Mouse (Mus musculus): Measurements from ENCODE around the gene Sgca. TPM values are rescaled to one million over a fixed set of nuclear protein-coding genes. Genes with fewer than 3 reads are reported as not detected.
"Not testable (repeated sequence)": the region's sequence is repeated elsewhere in the genome, so short reads cannot be mapped to it uniquely, and the experiment has no call there.

Gene Sgca
- polyA plus RNA-seq, 1 experiment from 2014 or later, result not detected

GRCm38 (mm10) chr11:94974951-94975350 lies 1.2 kb downstream of the Sgca start:
- Histone ChIP-seq H3K36me3 (ENCODE audit: insufficient read depth) (no peaks in the 10 kb centered on the region), H3K4me3 (ENCODE audit: low read depth, low read length) (no peak overlapping the region), H3K27ac (ENCODE audit: low read depth) (no peak overlapping the region), H3K27me3 (ENCODE audit: insufficient read depth, low read length) (no peaks in the 10 kb centered on the region), H3K9ac (no peak overlapping the region), H3K4me1 (ENCODE audit: insufficient read depth) (peaks cover 2% of the 10 kb centered on the region; the same call in 1 of the 2 replicates), H3K4me2 (no peak overlapping the region), H3K9me3 (ENCODE audit: low read depth, low read length) (no peaks in the 10 kb centered on the region)
- WGBS, result 65% methylated on average over 2 of the region's 2 CpGs
- no peak for TF ChIP-seq CTCF (IDR thresholded peaks at IDR 0.05; ENCODE audit: low read depth)
- DNase-seq (no peak), ATAC-seq (ENCODE audit: insufficient read depth) (no peak)

- H3K27me3 ChIP-seq (ENCODE audit: insufficient read depth, low read length), result no peaks in the 10 kb centered on the region
- DNase-seq, result no peak
- WGBS, result 48% methylated on average over 4 of the region's 4 CpGs
- H3K4me2 ChIP-seq, result no peak overlapping the region
- ATAC-seq (ENCODE audit: insufficient read depth), result no peak
- H3K9me3 ChIP-seq (ENCODE audit: low read depth, low read length), result no peaks in the 10 kb centered on the region
- TF ChIP-seq CTCF (IDR thresholded peaks at IDR 0.05; ENCODE audit: low read depth), result no peak
- no peak overlapping the region for H3K27ac ChIP-seq (ENCODE audit: low read depth)
- H3K9ac ChIP-seq, result no peak overlapping the region
- no peaks in the 10 kb centered on the region for H3K4me1 ChIP-seq (ENCODE audit: insufficient read depth)
- H3K36me3 ChIP-seq (ENCODE audit: insufficient read depth), result no peaks in the 10 kb centered on the region
- H3K4me3 ChIP-seq (ENCODE audit: low read depth, low read length), result no peak overlapping the region
These were observed 2.8 kb downstream of the Sgca start for GRCm38 (mm10) chr11:94973313-94973712.

GRCm38 (mm10) chr11:94972887-94973286 lies 3.2 kb downstream of the Sgca start:
- H3K4me2 ChIP-seq, result no peak overlapping the region
- H3K4me1 ChIP-seq (ENCODE audit: insufficient read depth), result no peaks in the 10 kb centered on the region
- 63% methylated on average over 5 of the region's 5 CpGs for WGBS
- no peaks in the 10 kb centered on the region for H3K9me3 ChIP-seq (ENCODE audit: low read depth, low read length)
- no peak overlapping the region for H3K4me3 ChIP-seq (ENCODE audit: low read depth, low read length)
- ATAC-seq (ENCODE audit: insufficient read depth), result no peak
- no peak for DNase-seq
- TF ChIP-seq CTCF (IDR thresholded peaks at IDR 0.05; ENCODE audit: low read depth), result no peak
- H3K27ac ChIP-seq (ENCODE audit: low read depth), result no peak overlapping the region
- no peaks in the 10 kb centered on the region for H3K27me3 ChIP-seq (ENCODE audit: insufficient read depth, low read length)
- no peak overlapping the region for H3K9ac ChIP-seq
- no peaks in the 10 kb centered on the region for H3K36me3 ChIP-seq (ENCODE audit: insufficient read depth)

- no peak overlapping the region for H3K4me3 ChIP-seq (ENCODE audit: low read depth, low read length)
- no peaks in the 10 kb centered on the region for H3K9me3 ChIP-seq (ENCODE audit: low read depth, low read length)
- no peaks in the 10 kb centered on the region for H3K36me3 ChIP-seq (ENCODE audit: insufficient read depth)
- no peaks in the 10 kb centered on the region for H3K4me1 ChIP-seq (ENCODE audit: insufficient read depth)
- no peak for DNase-seq
- no peak overlapping the region for H3K9ac ChIP-seq
- no peak for TF ChIP-seq CTCF (IDR thresholded peaks at IDR 0.05; ENCODE audit: low read depth)
- no peak overlapping the region for H3K4me2 ChIP-seq
- ATAC-seq (ENCODE audit: insufficient read depth), result no peak
- H3K27ac ChIP-seq (ENCODE audit: low read depth), result no peak overlapping the region
- 62% methylated on average over 16 of the region's 16 CpGs for WGBS
- H3K27me3 ChIP-seq (ENCODE audit: insufficient read depth, low read length), result no peaks in the 10 kb centered on the region
These were observed 4.1 kb downstream of the Sgca start for GRCm38 (mm10) chr11:94971895-94972615.

- TF ChIP-seq CTCF (IDR thresholded peaks at IDR 0.05; ENCODE audit: low read depth), result peak; percentile 96
- DNase-seq, result peak; percentile 93
- Histone ChIP-seq H3K4me1 (ENCODE audit: insufficient read depth) (no peaks in the 10 kb centered on the region), H3K4me2 (no peak overlapping the region), H3K27me3 (ENCODE audit: insufficient read depth, low read length) (no peaks in the 10 kb centered on the region), H3K27ac (ENCODE audit: low read depth) (no peak overlapping the region), H3K4me3 (ENCODE audit: low read depth, low read length) (no peak overlapping the region), H3K9me3 (ENCODE audit: low read depth, low read length) (no peaks in the 10 kb centered on the region), H3K36me3 (ENCODE audit: insufficient read depth) (no peaks in the 10 kb centered on the region), H3K9ac (no peak overlapping the region)
- ATAC-seq (ENCODE audit: insufficient read depth), result peak; percentile 64; the same call in 1 of the 2 replicates
- 53% methylated on average over 15 of the region's 15 CpGs for WGBS
These were observed 5.8 kb downstream of the Sgca start for GRCm38 (mm10) chr11:94970210-94970943.

GRCm38 (mm10) chr11:94969709-94970108 lies 6.4 kb downstream of the Sgca start:
- H3K36me3 ChIP-seq (ENCODE audit: insufficient read depth); H3K4me2 ChIP-seq; H3K4me3 ChIP-seq (ENCODE audit: low read depth, low read length); H3K9ac ChIP-seq; H3K27ac ChIP-seq (ENCODE audit: low read depth); DNase-seq; H3K4me1 ChIP-seq (ENCODE audit: insufficient read depth); H3K9me3 ChIP-seq (ENCODE audit: low read depth, low read length); ATAC-seq (ENCODE audit: insufficient read depth); H3K27me3 ChIP-seq (ENCODE audit: insufficient read depth, low read length): not testable (repeated sequence)
- 89% methylated on average over 4 of the region's 4 CpGs for WGBS

- no peak overlapping the region for H3K4me2 ChIP-seq
- no peaks in the 10 kb centered on the region for H3K4me1 ChIP-seq (ENCODE audit: insufficient read depth)
- no peaks in the 10 kb centered on the region for H3K36me3 ChIP-seq (ENCODE audit: insufficient read depth)
- no peaks in the 10 kb centered on the region for H3K9me3 ChIP-seq (ENCODE audit: low read depth, low read length)
- H3K27ac ChIP-seq (ENCODE audit: low read depth), result no peak overlapping the region
- no peaks in the 10 kb centered on the region for H3K27me3 ChIP-seq (ENCODE audit: insufficient read depth, low read length)
- H3K9ac ChIP-seq, result no peak overlapping the region
- ATAC-seq (ENCODE audit: insufficient read depth), result no peak
- TF ChIP-seq CTCF (IDR thresholded peaks at IDR 0.05; ENCODE audit: low read depth), result no peak
- DNase-seq, result no peak
- no peak overlapping the region for H3K4me3 ChIP-seq (ENCODE audit: low read depth, low read length)
- WGBS, result 77% methylated on average over 7 of the region's 7 CpGs
These were observed 7.9 kb downstream of the Sgca start for GRCm38 (mm10) chr11:94968187-94968586.
